Mouse (Mus musculus) stomach, postnatal 0 days (tissue): ENCODE results near the gene St3gal5.

Experiments
- CTCF ChIP-seq: IDR thresholded peaks from 2 replicates; pipeline ENCODE4 v1.5.1; 2016; ENCODE audit warnings: antibody characterized with exemption, low read depth, mild to moderate bottlenecking, moderate library complexity
- EP300 ChIP-seq: optimal IDR thresholded peaks from 2 replicates; pipeline ENCODE3; 2016; ENCODE audit warnings: antibody characterized with exemption

GRCm38 (mm10) chr6:72148721-72149120, 51.3 kb downstream of the St3gal5 start:
- TF ChIP-seq CTCF: no peak
- TF ChIP-seq EP300: no peak
